Comparison of ENCODE assay signal across 8 mouse cellular contexts in genomic region chr13:113224105-113224504, GRCm38 (mm10). TPM values are rescaled to one million over a fixed set of nuclear protein-coding genes. Genes with fewer than 3 reads are reported as not detected.
DNase-seq lines count a peak whose midpoint lies in the region; ATAC-seq lines count a peak whose summit lies in the region.

No protein-coding gene starts in this region.

- H3K27me3 ChIP-seq in hindbrain, embryonic 16.5 days (replicated peaks; ENCODE audit: control insufficient read depth, insufficient read depth, low read length), result no peaks in the 10 kb centered on the region
- H3K27me3 ChIP-seq in neural tube, embryonic 15.5 days (replicated peaks), result no peaks in the 10 kb centered on the region

- H3K4me2 ChIP-seq in hindbrain, embryonic 16.5 days (ENCODE audit: low read length), result peak overlapping the region; percentile 39
- H3K4me2 ChIP-seq in neural tube, embryonic 15.5 days, result peak overlapping the region; percentile 34

- peaks cover 5% of the 10 kb centered on the region for H3K4me1 ChIP-seq in hindbrain, embryonic 16.5 days (ENCODE audit: control insufficient read depth, insufficient read depth, low read depth, low read length)
- peaks cover 10% of the 10 kb centered on the region for H3K4me1 ChIP-seq in neural tube, embryonic 15.5 days

- H3K4me3 ChIP-seq in hindbrain, embryonic 16.5 days (ENCODE audit: low read length), result no peak overlapping the region
- no peak overlapping the region for H3K4me3 ChIP-seq in neural tube, embryonic 15.5 days (replicated peaks)

- WGBS in hindbrain, embryonic 16.5 days, result 2% methylated on average over 2 of the region's 2 CpGs
- 15% methylated on average over 2 of the region's 2 CpGs for WGBS in neural tube, embryonic 15.5 days

- H3K9ac ChIP-seq in hindbrain, embryonic 16.5 days (ENCODE audit: low read depth, low read length), result no peak overlapping the region
- no peak overlapping the region for H3K9ac ChIP-seq in neural tube, embryonic 15.5 days (replicated peaks)

- H3K9me3 ChIP-seq in hindbrain, embryonic 16.5 days (ENCODE audit: control insufficient read depth, low read length), result no peaks in the 10 kb centered on the region
- H3K9me3 ChIP-seq in neural tube, embryonic 15.5 days (replicated peaks), result no peaks in the 10 kb centered on the region

- DNase-seq in retina, adult 2 months (ENCODE audit: low read depth, low spot score), result peak; percentile 4
- no peak for DNase-seq in retina, embryonic 14.5 days (ENCODE audit: low spot score)
- DNase-seq in frontal cortex, postnatal 10 days (ENCODE audit: low spot score in 2 of 2), result peak; percentile 26 to 33
- DNase-seq in layer of hippocampus, postnatal 36 days, result peak; percentile 31 to 62
- DNase-seq in thymus, postnatal 10 days (ENCODE audit: low spot score in 2 of 2), result no peak
- DNase-seq in spleen, postnatal 14 days (ENCODE audit: low spot score in 2 of 2), result no peak

- peak; percentile 53 for ATAC-seq in hindbrain, embryonic 16.5 days
- ATAC-seq in neural tube, embryonic 15.5 days (ENCODE audit: low FRiP score), result no peak

- H3K36me3 ChIP-seq in hindbrain, embryonic 16.5 days (ENCODE audit: control insufficient read depth, insufficient read depth, low read length), result no peaks in the 10 kb centered on the region
- no peaks in the 10 kb centered on the region for H3K36me3 ChIP-seq in neural tube, embryonic 15.5 days

- H3K27ac ChIP-seq in hindbrain, embryonic 16.5 days (ENCODE audit: low read depth, low read length), result no peak overlapping the region
- H3K27ac ChIP-seq in neural tube, embryonic 15.5 days (replicated peaks), result peak overlapping the region; percentile 39

RNA-seq across cellular contexts. Expression of gene Gzmk, which starts 1.6 kb away (rescaled TPM):
- 0.16 TPM in 1 of 2 replicates, not detected in the other for polyA plus RNA-seq in hindbrain, embryonic 16.5 days (2015; fragmentation: Nextera tagmentation; extraction: Ambion mirVana)
- total RNA-seq in layer of hippocampus, postnatal 36 days (2021), result under 1 TPM in 1 of 2 experiments, not detected in 1; 0.38 TPM
- not detected in 2 replicates for polyA plus RNA-seq in neural tube, embryonic 15.5 days (2015; fragmentation: Nextera tagmentation; extraction: Ambion mirVana)

RNA-seq across cellular contexts. Expression of gene Esm1, which starts 14.6 kb away (rescaled TPM):
- polyA plus RNA-seq in hindbrain, embryonic 16.5 days (2015; fragmentation: Nextera tagmentation; extraction: Ambion mirVana), result 2.0 and 2.3 TPM in 2 replicates
- total RNA-seq in layer of hippocampus, postnatal 36 days (2021), result not detected
- polyA plus RNA-seq in neural tube, embryonic 15.5 days (2015; fragmentation: Nextera tagmentation; extraction: Ambion mirVana), result 1.3 and 3.5 TPM in 2 replicates

Comparison
In these comparisons a context has a peak if more than half of its experiments do, and no peak if none do; other contexts are left out.
1. DNase-seq: peak in retina, adult 2 months (single experiment), frontal cortex, postnatal 10 days (2 of 2) and layer of hippocampus, postnatal 36 days (2 of 2); none in retina, embryonic 14.5 days (single experiment), thymus, postnatal 10 days (0 of 2) and spleen, postnatal 14 days (0 of 2).